Mouse (Mus musculus): ENCODE results near the gene Zcchc8. TPM values are rescaled to one million over a fixed set of nuclear protein-coding genes. Genes with fewer than 3 reads are reported as not detected.
A peak's percentile ranks its signal among the peaks of the same experiment; 100 is the strongest.
"Not testable (repeated sequence)": the region's sequence is repeated elsewhere in the genome, so short reads cannot be mapped to it uniquely, and the experiment has no call there.

Zcchc8 gene
- 83.7 and 87.8 TPM in 2 replicates for polyA plus RNA-seq (2015; fragmentation: Nextera tagmentation; extraction: Ambion mirVana)

DNA sequence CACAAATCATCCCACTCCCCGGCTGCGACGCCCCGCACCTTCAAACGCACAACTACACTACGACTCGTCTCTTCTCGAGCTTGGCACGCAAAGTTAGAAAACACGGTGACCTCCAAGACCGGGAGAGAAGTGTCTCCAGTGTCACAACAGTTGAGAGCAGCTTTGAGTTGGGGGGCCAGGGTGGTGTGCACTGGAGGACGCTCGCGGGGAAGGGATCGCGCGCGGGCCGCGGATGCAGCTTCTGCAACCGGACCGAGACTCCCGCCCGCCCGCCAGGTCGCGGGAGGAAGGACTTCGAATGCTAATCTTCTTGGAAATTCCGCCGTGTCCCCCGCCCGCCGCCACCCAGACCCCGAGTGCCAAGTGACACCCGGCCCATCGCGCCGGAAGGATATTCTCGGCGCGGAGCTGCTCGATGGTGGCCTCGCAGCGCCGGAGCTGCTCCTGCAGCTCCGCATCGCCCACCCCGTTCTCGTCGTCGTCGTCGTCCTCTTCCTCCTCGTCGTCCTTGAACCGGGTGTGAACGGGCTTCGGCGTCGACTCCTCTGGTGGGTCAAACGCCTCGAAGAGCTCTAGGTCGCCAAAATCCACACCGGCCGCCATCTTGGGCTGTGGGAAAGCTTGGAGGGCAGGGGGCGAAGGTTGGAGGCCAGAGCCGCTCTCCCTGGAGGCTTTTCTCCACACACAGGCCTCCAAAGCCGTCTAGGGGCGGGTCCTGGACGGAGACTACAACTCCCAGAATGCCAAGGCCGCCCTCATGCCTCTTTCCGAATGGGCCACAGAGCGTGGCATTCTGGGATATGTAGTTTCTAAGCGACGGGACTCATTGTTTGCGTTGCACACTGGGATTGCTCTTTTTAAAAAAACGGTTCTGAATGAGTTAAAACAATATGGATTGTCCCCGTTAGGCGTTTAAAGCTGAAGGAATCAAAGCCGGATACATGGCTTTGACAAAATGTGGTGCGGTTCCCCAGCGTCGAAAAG, at the start of gene Zcchc8:
Gene Zcchc8, minus strand, starts transcription at position 773 of the 984 bp plus-strand sequence.
- under 1% methylated on average over 83 of the region's 83 CpGs for WGBS

DNA sequence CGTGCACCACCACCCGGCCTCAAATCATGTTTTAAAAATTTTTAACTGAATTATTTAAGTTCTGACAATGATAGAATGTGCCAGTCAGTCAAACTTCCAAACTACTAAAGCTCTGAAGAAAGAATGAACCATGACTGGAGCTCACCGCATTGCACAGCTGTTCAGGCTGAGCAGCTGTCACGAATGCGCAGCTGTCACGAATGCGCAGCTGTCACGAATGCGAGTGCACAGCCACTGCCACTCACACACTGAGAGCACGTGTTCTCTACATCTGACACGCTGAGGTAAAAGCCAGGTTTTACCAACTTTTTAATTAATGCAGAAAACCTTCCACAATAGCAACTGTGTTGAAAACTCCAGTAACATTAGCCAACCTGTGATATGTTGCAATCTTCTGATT, 45.6 kb upstream of the Zcchc8 start:
- ATAC-seq (replicated peaks): not testable (repeated sequence)

More for the DNA sequence above, at the start of gene Zcchc8:
- Histone ChIP-seq H3K4me1 (peaks cover 37% of the 10 kb centered on the region), H3K27ac (replicated peaks) (peak within 1 kb of the TSS; percentile 88), H3K9me3 (no peaks in the 10 kb centered on the region), H3K36me3 (peaks cover 14% of the 10 kb centered on the region), H3K27me3 (no peaks in the 10 kb centered on the region), H3K4me2 (replicated peaks) (peak within 1 kb of the TSS; percentile 92), H3K4me3 (peak within 1 kb of the TSS; percentile 64), H3K9ac (replicated peaks) (peak within 1 kb of the TSS; percentile 72)
- ATAC-seq (replicated peaks): peak; percentile 100

DNA sequence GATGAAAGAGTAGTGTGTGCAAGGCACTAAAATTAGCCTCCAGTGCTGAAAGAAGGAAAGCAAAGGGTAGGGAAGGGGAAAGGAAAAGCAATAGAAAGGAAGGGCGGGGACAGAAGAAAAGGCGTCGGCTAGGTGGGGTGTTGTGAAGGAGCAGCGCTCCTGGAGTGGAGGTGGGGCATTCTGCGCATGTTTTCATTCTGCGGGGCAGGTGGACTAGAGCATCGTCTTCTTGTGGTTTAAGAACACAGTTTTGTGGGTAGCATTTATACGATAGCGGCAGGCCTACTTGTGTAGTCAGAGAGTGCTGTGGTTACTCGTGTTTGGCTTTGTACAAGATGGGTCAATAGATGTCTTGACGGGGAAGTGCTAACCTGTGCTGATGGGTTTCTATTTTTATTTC, 44.6 kb upstream of the Zcchc8 start:
- Histone ChIP-seq H3K9me3 (no peaks in the 10 kb centered on the region), H3K4me2 (replicated peaks) (no peak overlapping the region), H3K9ac (replicated peaks) (no peak overlapping the region), H3K4me1 (no peaks in the 10 kb centered on the region), H3K27me3 (no peaks in the 10 kb centered on the region), H3K36me3 (peaks cover 17% of the 10 kb centered on the region; the same call in 1 of the 2 replicates), H3K4me3 (no peak overlapping the region), H3K27ac (replicated peaks) (no peak overlapping the region)
- 95% methylated on average over 11 of the region's 11 CpGs for WGBS
- ATAC-seq (replicated peaks): no peak

More for the DNA sequence above, 45.6 kb upstream of the Zcchc8 start:
- not testable (repeated sequence) for H3K4me3 ChIP-seq; H3K9me3 ChIP-seq; H3K4me1 ChIP-seq; H3K27me3 ChIP-seq; H3K27ac ChIP-seq (replicated peaks); H3K4me2 ChIP-seq (replicated peaks); H3K9ac ChIP-seq (replicated peaks)
- 94% methylated on average over 11 of the region's 11 CpGs for WGBS
- H3K36me3 ChIP-seq: peaks cover 17% of the 10 kb centered on the region; the same call in 1 of the 2 replicates

DNA sequence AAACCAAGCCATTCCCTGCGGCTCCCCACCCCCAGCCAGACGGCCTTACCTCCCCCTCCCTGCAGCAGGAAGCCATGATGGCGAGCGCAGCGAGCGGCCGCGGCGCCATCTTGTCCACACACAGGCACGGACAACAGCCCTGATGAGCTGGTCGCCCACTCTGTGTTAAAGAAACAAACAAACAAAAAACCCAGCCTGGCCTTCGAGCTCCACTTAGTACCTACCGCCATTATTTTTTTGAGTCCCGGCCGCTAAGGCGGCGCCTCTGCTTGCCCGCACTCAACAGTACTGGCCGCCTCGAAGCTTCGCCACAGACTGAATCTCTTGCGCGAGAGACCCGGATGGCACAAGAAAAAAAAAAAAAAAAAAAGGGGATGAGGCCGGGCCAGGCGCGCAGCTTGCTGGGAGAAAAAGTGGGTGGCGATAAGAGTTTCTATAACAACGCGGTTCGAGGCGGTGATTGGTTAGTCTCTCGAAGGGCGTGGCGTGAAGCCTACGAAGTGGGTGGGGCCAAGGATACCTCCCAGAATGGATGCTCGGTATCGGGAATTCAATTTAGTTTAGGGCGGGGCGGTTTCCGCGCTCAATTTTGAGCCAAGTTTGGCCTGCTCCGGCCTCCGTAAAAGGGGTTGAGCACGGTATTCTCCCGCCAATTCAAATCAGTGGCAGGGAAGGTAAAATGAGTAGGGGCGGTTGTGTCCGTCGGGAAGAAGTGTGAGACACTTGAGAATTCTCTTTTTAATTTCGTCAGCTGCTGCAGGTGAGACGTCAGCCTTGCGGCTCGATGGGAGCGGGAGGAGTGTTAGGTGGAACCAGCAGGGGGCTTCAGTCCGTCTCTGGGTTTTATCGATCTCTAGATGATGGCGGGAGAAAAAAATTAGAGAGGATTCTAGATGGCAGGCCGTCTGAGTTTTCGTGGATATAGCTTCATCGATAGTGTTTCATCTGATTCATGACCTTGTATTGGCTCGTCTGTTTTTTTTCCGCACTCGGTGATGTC, 28.5 kb upstream of the Zcchc8 start, which contains the start of the genes Rsrc2 and Kntc1:
Gene Rsrc2, minus strand, starts transcription at position 350 of the 1,000 bp plus-strand sequence.
Gene Kntc1, plus strand, starts transcription at position 652 of the 1,000 bp plus-strand sequence.
- Histone ChIP-seq H3K4me1 (peaks cover 35% of the 10 kb centered on the region), H3K27me3 (no peaks in the 10 kb centered on the region), H3K36me3 (peaks cover 5% of the 10 kb centered on the region), H3K9ac (replicated peaks) (peak within 1 kb of the TSS; percentile 63), H3K4me3 (peak within 1 kb of the TSS; percentile 54), H3K27ac (replicated peaks) (peak within 1 kb of the TSS; percentile 98), H3K4me2 (replicated peaks) (peak within 1 kb of the TSS; percentile 80), H3K9me3 (no peaks in the 10 kb centered on the region)
- ATAC-seq (replicated peaks): peak; percentile 99
- whole genome bisulfite sequencing: under 1% methylated on average over 59 of the region's 63 CpGs

DNA sequence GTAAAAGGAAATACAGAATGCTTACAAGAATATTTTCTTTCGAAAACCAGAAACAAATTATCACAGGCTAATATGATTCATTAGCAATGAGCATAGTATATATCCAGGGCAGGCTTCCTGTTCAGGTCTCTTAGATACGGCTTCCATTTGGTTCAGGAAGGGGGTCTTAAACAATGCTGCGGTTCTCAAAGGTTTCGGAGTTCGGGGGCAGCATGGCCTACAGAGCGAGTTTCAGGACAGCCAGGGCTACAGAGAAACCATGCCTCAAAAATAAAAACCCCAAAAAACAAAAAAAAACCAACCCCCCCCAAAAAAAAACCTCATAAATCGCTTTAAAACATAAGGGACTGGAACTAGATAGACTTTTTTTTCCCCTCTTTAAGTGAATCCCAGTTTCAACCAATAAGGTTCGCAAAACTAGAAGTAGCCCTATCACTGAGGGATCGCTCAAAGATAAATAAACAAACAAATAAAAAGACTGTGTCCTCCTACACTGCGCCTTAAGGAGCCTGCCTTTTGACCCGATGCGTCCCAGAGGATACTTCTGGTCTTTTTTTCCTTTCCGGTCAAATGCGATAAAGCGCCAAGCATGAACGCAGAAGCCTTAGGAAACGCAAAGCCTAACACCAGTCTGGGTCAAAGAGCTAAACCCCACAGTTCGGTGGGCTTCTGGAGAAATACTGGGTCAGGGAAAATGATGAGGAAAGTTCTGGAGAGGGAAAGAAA, 27.6 kb upstream of the Zcchc8 start:
- Histone ChIP-seq H3K9ac (replicated peaks) (peak overlapping the region; percentile 63), H3K4me2 (replicated peaks) (peak overlapping the region; percentile 80), H3K36me3 (peaks cover 14% of the 10 kb centered on the region), H3K9me3 (no peaks in the 10 kb centered on the region), H3K4me1 (peaks cover 35% of the 10 kb centered on the region), H3K27ac (replicated peaks) (peak overlapping the region; percentile 98), H3K4me3 (peak overlapping the region; percentile 54), H3K27me3 (no peaks in the 10 kb centered on the region)
- peak; percentile 11; the same call in 1 of the 2 replicates for ATAC-seq (replicated peaks)
- WGBS: under 1% methylated on average over 18 of the region's 18 CpGs

DNA sequence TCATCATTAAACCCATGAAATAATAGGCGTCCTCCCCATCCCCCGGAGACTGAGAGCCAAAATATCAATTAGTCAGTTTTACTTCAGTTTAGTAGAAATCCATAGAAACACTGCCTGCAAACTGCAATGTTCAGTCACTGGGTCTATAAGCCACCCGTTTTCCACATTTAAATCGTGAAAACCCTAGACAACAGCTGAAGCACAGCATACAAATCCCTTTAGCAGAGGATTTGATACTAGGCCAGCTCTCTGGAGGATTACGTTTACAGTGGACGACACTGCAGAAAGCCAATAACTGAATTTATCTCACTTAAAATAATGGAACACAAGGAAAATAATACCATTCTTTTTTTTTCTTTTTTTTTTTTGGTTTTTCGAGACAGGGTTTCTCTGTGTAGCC, 26.7 kb upstream of the Zcchc8 start:
- H3K27ac ChIP-seq (replicated peaks): no peak overlapping the region
- peak overlapping the region; percentile 80 for H3K4me2 ChIP-seq (replicated peaks)
- peak overlapping the region; percentile 54 for H3K4me3 ChIP-seq
- H3K9me3 ChIP-seq: no peaks in the 10 kb centered on the region
- H3K4me1 ChIP-seq: peaks cover 35% of the 10 kb centered on the region
- no peaks in the 10 kb centered on the region for H3K27me3 ChIP-seq
- peak overlapping the region; percentile 63 for H3K9ac ChIP-seq (replicated peaks)
- WGBS: 19% methylated on average over 7 of the region's 7 CpGs
- no peak for ATAC-seq (replicated peaks)
- H3K36me3 ChIP-seq: peaks cover 21% of the 10 kb centered on the region

DNA sequence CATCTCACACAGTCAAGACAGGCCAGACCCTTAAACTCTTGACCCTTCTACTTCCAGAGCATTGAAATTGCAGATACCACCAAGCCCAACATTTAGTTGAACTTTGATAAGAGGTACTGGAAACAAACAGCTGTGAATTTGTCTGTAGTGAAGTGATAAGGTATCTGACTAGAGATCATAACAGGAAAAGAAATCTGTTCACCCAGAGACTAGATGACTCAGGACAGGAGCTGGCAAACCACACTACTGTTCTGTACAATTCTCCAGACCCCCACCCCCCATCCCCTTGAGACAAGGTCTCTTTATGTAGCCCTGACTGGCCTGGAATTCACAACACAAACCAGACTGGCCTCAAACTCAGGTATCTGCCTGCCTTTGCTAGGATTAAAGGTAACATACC, 25.4 kb upstream of the Zcchc8 start:
- Histone ChIP-seq H3K27ac (replicated peaks) (no peak overlapping the region), H3K9ac (replicated peaks) (no peak overlapping the region), H3K9me3 (no peaks in the 10 kb centered on the region), H3K36me3 (peaks cover 28% of the 10 kb centered on the region), H3K4me3 (peak overlapping the region; percentile 54), H3K4me1 (peaks cover 35% of the 10 kb centered on the region), H3K4me2 (replicated peaks) (peak overlapping the region; percentile 80), H3K27me3 (no peaks in the 10 kb centered on the region)
- no peak for ATAC-seq (replicated peaks)

DNA sequence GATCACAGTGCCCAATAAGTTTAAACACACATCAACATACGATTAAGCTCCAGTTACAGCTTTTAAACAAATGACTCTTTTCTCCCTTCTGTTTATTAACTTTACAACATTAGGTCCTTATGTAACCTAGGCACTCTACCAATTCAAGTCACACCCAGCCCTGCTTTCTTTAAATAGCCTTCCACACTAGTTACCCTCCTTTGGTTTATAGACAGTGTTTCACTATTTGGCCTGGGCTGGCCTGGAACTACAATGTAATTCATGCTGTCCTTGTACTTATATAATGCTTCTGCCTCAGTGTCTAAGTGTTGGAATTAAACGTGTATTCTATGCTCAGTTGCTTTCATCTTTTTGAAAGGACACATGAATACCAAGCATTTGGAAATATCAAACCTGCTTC, 23.5 kb upstream of the Zcchc8 start:
- Histone ChIP-seq H3K36me3 (peaks cover 44% of the 10 kb centered on the region), H3K27me3 (no peaks in the 10 kb centered on the region), H3K27ac (replicated peaks) (no peak overlapping the region), H3K4me2 (replicated peaks) (no peak overlapping the region), H3K9me3 (no peaks in the 10 kb centered on the region), H3K4me1 (peaks cover 23% of the 10 kb centered on the region), H3K9ac (replicated peaks) (no peak overlapping the region), H3K4me3 (no peak overlapping the region)
- WGBS: 83% methylated on average over 2 of the region's 2 CpGs
- no peak for ATAC-seq (replicated peaks)

DNA sequence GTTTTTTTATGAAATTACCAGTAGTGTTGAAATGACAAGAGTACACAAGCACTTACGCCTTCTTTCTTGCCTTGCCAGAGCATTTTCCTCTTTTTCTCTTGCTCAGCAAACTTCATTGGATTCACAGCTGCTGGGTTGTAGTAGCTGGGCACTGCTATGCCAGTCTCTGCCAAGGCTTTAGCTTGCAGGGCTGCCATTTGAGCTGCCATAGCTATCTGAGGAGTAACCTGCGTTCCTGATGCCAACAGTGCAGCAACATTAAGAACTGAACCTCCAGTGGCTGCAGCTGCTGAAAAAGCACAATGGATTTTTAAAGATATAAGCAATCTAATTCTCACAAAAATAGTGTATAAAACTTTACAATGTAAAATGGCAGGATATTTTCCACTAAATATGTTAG, 10.1 kb upstream of the Zcchc8 start:
- Histone ChIP-seq H3K27ac (replicated peaks) (no peak overlapping the region), H3K4me2 (replicated peaks) (no peak overlapping the region), H3K4me1 (no peaks in the 10 kb centered on the region), H3K9me3 (no peaks in the 10 kb centered on the region), H3K27me3 (no peaks in the 10 kb centered on the region), H3K4me3 (no peak overlapping the region), H3K36me3 (peaks cover 86% of the 10 kb centered on the region), H3K9ac (replicated peaks) (no peak overlapping the region)
- WGBS: 94% methylated on average over 2 of the region's 2 CpGs
- no peak for ATAC-seq (replicated peaks)

DNA sequence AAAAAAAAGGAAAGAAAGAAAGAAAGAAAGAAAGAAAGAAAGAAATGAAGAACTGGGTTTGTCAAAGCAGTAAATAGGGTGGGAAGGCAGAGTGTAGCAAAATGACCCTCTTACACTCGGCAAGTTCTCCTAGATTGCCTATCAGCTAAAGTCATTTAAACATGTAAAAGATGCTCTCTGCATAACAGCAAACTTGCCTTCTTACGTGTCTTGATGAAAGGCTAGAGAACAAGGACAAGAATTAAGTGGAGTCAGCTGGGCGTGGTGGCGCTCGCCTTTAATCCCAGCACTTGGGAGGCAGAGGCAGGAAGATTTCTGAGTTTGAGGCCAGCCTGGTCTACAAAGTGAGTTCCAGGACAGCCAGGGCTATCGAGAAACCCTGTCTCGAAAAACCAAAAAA, 2.9 kb upstream of the Zcchc8 start:
- 89% methylated on average over 7 of the region's 7 CpGs for WGBS
- not testable (repeated sequence) for ATAC-seq (replicated peaks); H3K4me3 ChIP-seq; H3K27ac ChIP-seq (replicated peaks); H3K4me2 ChIP-seq (replicated peaks); H3K27me3 ChIP-seq; H3K9me3 ChIP-seq; H3K9ac ChIP-seq (replicated peaks)
- peaks cover 19% of the 10 kb centered on the region for H3K4me1 ChIP-seq
- peaks cover 22% of the 10 kb centered on the region for H3K36me3 ChIP-seq

DNA sequence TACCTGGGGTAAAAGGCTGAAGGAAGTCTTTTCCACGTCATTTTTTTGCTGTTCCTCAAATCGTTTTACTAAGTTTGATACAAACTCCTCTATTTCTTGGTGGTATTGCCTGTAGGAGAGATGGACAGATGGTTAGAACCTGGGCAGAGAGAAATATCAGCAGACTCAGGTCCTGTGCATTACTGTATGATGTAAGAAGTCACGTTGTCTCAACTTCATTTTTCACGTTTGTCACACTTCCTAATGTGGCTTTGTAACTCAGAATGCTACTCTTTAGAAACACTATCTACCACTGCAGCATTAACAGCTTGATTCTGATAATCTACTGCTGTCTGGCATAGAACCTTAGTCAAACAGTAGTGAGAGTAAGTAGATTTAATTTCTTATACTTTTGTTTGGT, 6.3 kb downstream of the Zcchc8 start:
- no peak overlapping the region for H3K4me3 ChIP-seq
- no peak overlapping the region for H3K27ac ChIP-seq (replicated peaks)
- H3K36me3 ChIP-seq: peaks cover 68% of the 10 kb centered on the region
- no peaks in the 10 kb centered on the region for H3K27me3 ChIP-seq
- H3K4me1 ChIP-seq: peaks cover 27% of the 10 kb centered on the region
- no peak for ATAC-seq (replicated peaks)
- 91% methylated on average over 4 of the region's 4 CpGs for WGBS
- no peak overlapping the region for H3K9ac ChIP-seq (replicated peaks)
- no peak overlapping the region for H3K4me2 ChIP-seq (replicated peaks)
- no peaks in the 10 kb centered on the region for H3K9me3 ChIP-seq

Data from forebrain, embryonic 15.5 days (tissue).